Mouse (Mus musculus): ENCODE data around the gene Mgst3.

DNA sequence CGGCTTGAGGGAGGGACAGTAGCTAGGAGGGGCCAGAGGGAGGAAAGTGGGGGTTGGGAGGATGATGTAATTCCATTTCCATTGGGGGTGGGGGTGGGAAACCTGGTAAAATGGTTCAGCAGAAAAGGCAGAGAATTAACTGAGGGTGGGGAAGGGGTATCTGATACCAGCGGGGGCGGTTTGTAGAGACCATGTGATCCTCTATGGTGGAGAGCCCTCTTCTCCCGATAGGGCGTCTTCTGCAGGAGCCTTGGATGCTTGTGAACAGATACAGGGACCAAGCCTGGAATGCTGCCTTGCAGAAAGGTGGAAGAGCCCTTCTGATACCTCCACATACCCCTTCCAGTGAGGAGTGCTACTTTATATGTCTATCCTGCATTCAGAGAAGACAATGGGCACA is 10.5 kb downstream of the Mgst3 start:
- no peak for TF ChIP-seq CTCF (IDR thresholded peaks at IDR 0.05; ENCODE audit: low read depth, low read length)
- no peak for TF ChIP-seq TAL1 (conservative IDR thresholded peaks at IDR 0.05; ENCODE audit: low read depth, low read length)
- TF ChIP-seq GATA2 (IDR thresholded peaks at IDR 0.05; ENCODE audit: borderline replicate concordance, low read depth, low read length) = no peak

Data from G1E (cell line).